Mouse (Mus musculus): ENCODE measurements around the gene Gdf3. TPM values are rescaled to one million over a fixed set of nuclear protein-coding genes. Genes with fewer than 3 reads are reported as not detected.

Gdf3 gene
- polyA plus RNA-seq, 1 experiment, result 0.21 TPM

DNA sequence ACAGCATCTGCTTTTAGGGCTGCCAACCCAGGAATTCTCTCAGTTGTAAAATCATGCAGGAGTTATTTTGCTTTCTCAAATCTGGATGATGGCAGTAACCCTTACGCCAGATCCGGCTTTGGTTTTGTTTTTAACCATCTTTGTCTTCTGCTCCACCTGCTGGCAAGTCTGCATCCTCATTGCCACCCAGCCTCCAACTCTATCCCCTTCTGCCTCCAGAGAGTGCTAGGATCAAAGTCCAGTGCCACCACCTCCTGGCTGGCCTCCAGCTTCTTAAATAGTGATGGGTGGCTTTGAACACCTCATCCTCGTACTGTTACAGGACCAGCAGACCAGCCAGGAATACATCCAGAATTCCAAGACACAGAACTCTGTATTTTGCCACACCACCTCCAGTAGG lies 26.8 kb upstream of the Gdf3 start:
- H3K4me1 ChIP-seq (ENCODE audit: control insufficient read depth, insufficient read depth, low read length), result no peaks in the 10 kb centered on the region
- no peak overlapping the region for H3K4me3 ChIP-seq (replicated peaks; ENCODE audit: insufficient read depth, low read depth, low read length)
- H3K27ac ChIP-seq (ENCODE audit: insufficient read depth, low read length), result no peak overlapping the region
- TF ChIP-seq CTCF (IDR thresholded peaks at IDR 0.05; ENCODE audit: borderline replicate concordance, insufficient read depth, low read depth, low read length), result no peak
- TF ChIP-seq POLR2A (IDR thresholded peaks at IDR 0.05; ENCODE audit: borderline replicate concordance, insufficient read depth, low read length), result no peak
- no peaks in the 10 kb centered on the region for H3K27me3 ChIP-seq (ENCODE audit: control insufficient read depth, insufficient read depth, low read length)
- 53% methylated on average over 3 of the region's 3 CpGs for WGBS
- DNase-seq, result no peak

DNA sequence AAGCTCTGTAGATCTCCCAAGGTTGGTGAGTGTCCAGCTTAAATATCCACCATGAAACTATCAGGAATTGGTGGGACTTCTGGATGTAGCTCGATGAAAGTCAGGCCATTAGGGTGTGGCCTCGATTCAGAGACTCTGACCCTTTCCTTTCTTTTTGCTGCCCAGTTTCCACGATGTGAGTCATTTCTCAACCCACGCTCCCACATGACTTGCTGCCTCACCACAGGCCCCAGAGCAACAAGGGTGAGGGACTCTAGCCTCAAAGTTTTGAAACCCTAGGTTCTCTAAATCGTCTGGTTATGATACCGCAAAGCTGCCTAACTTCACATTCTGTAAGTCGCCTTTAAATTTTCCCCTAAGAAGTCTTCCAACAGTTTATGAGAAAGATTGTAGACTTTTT lies 25.4 kb upstream of the Gdf3 start:
- Histone ChIP-seq H3K4me3 (replicated peaks; ENCODE audit: insufficient read depth, low read depth, low read length) (no peak overlapping the region), H3K4me1 (ENCODE audit: control insufficient read depth, insufficient read depth, low read length) (no peaks in the 10 kb centered on the region), H3K27ac (ENCODE audit: insufficient read depth, low read length) (no peak overlapping the region), H3K27me3 (ENCODE audit: control insufficient read depth, insufficient read depth, low read length) (no peaks in the 10 kb centered on the region)
- DNase-seq, result no peak
- TF ChIP-seq CTCF (IDR thresholded peaks at IDR 0.05; ENCODE audit: borderline replicate concordance, insufficient read depth, low read depth, low read length) (no peak), POLR2A (IDR thresholded peaks at IDR 0.05; ENCODE audit: borderline replicate concordance, insufficient read depth, low read length) (no peak)
- 88% methylated on average over 7 of the region's 7 CpGs for WGBS

DNA sequence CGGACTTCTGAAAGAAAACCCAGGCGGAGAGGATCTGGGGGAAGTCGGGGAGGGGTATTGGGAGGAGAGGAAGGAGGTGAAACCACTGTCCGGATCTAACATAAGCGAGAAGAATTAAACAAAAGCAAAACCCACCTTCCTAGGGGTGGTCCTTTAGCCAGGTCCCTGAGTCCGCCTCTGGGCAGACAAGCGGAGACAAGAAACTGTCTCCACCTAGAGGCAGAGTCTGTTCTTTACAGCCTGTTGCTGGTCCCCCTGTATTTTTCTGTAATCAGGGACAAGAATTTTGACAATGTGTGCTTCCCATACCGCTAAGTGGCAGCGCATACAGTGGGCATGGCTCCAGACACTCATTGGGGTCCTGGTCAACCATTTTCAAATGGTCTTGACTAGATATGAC lies 23.5 kb upstream of the Gdf3 start:
- H3K4me1 ChIP-seq (ENCODE audit: control insufficient read depth, insufficient read depth, low read length), result no peaks in the 10 kb centered on the region
- WGBS, result 44% methylated on average over 9 of the region's 9 CpGs
- no peak overlapping the region for H3K27ac ChIP-seq (ENCODE audit: insufficient read depth, low read length)
- H3K4me3 ChIP-seq (replicated peaks; ENCODE audit: insufficient read depth, low read depth, low read length), result no peak overlapping the region
- no peak for TF ChIP-seq POLR2A (IDR thresholded peaks at IDR 0.05; ENCODE audit: borderline replicate concordance, insufficient read depth, low read length)
- TF ChIP-seq CTCF (IDR thresholded peaks at IDR 0.05; ENCODE audit: borderline replicate concordance, insufficient read depth, low read depth, low read length), result peak; percentile 20; the same call in 1 of the 2 replicates
- no peak for DNase-seq
- H3K27me3 ChIP-seq (ENCODE audit: control insufficient read depth, insufficient read depth, low read length), result no peaks in the 10 kb centered on the region

DNA sequence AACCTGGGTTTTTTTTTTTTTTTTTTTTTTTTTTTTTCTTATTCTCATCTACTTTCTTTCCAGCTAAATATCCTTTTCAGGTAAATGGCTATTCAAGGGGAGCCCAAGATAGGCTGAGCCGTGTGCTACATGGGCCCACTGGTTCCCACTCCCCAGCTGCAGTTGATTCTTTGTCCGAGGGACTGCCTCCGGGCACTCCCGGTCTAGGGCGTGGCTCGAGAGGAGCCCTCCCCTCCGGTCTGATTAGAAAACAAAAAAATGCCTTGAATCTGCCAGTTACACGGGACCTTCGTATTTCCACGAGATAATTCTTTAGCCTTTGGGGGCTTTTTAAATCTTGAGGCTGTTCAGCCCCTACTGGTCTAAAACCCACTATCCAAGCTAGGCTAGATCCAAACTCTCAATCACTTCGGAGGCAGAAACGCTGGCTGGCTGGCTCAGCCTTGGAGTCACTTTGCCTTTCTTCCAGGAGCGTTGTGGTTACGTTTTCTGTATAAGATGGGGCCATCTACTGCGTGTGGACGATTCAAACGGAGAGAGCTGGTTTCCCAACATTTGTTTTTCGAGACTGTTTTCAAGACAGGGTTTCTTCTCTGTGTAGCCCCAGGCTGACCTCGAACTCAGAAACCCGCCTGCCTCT lies 17.7 kb upstream of the Gdf3 start:
- 47% methylated on average over 20 of the region's 20 CpGs for WGBS

DNA sequence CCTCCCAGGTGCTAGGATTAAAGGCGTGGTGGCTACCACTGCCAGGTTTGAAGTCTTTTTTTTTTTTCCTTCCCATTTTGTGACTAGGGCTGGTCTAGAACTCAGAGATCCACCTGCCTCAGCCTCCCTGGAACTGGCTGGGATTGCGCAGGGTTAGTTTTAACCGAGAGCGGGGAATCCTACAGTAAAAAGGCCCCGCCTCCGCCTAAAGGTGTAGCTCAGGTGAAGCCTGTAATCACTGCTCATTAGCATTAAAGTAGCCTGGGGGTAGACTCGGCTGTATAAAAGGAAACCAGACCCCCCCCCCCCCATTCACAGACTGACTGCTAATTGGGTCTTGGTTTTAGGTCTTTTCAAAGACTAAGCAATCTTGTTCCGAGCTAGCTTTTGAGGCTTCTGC lies 16.2 kb upstream of the Gdf3 start, which contains the start of gene Dppa3:
Gene Dppa3 (plus strand): TSS at position 301 of the 400 bp plus-strand sequence.
- Histone ChIP-seq H3K4me3 (replicated peaks; ENCODE audit: insufficient read depth, low read depth, low read length) (no peak within 1 kb of the TSS), H3K27ac (ENCODE audit: insufficient read depth, low read length) (no peak within 1 kb of the TSS), H3K27me3 (ENCODE audit: control insufficient read depth, insufficient read depth, low read length) (peaks cover 2% of the 10 kb centered on the region; the same call in 1 of the 2 replicates), H3K4me1 (ENCODE audit: control insufficient read depth, insufficient read depth, low read length) (no peaks in the 10 kb centered on the region)
- TF ChIP-seq CTCF (IDR thresholded peaks at IDR 0.05; ENCODE audit: borderline replicate concordance, insufficient read depth, low read depth, low read length), result no peak
- no peak for TF ChIP-seq POLR2A (IDR thresholded peaks at IDR 0.05; ENCODE audit: borderline replicate concordance, insufficient read depth, low read length)
- 91% methylated on average over 8 of the region's 8 CpGs for WGBS
- DNase-seq, result no peak

More for the DNA sequence above, 17.7 kb upstream of the Gdf3 start:
- H3K4me1 ChIP-seq (ENCODE audit: control insufficient read depth, insufficient read depth, low read length), result no peaks in the 10 kb centered on the region
- H3K27me3 ChIP-seq (ENCODE audit: control insufficient read depth, insufficient read depth, low read length), result peaks cover 2% of the 10 kb centered on the region; the same call in 1 of the 2 replicates
- DNase-seq, result no peak
- H3K27ac ChIP-seq (ENCODE audit: insufficient read depth, low read length), result no peak overlapping the region
- H3K4me3 ChIP-seq (replicated peaks; ENCODE audit: insufficient read depth, low read depth, low read length), result no peak overlapping the region
- no peak for TF ChIP-seq CTCF (IDR thresholded peaks at IDR 0.05; ENCODE audit: borderline replicate concordance, insufficient read depth, low read depth, low read length)
- no peak for TF ChIP-seq POLR2A (IDR thresholded peaks at IDR 0.05; ENCODE audit: borderline replicate concordance, insufficient read depth, low read length)

DNA sequence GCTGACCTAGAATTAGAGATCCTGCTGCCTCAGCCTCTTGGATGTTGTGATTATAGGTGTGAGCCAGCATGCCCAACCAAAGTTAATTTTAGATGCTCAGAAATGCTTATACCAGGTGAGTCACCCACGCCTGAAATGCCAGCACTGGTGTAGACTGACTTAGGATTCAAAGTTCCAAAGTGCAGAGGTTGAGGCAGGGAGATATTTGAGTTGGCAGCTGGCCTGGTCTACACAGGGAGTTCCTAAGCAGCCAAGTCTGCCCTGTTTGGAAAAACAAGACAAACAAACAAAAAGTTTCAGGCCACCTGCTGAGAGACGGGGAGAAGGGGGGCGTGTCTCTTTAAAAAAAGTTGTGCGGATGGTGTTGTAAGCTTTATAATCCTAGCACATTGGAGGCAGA lies 15.3 kb upstream of the Gdf3 start:
- no peak for TF ChIP-seq CTCF (IDR thresholded peaks at IDR 0.05; ENCODE audit: borderline replicate concordance, insufficient read depth, low read depth, low read length)
- TF ChIP-seq POLR2A (IDR thresholded peaks at IDR 0.05; ENCODE audit: borderline replicate concordance, insufficient read depth, low read length), result no peak
- peaks cover 2% of the 10 kb centered on the region; the same call in 1 of the 2 replicates for H3K27me3 ChIP-seq (ENCODE audit: control insufficient read depth, insufficient read depth, low read length)
- no peaks in the 10 kb centered on the region for H3K4me1 ChIP-seq (ENCODE audit: control insufficient read depth, insufficient read depth, low read length)
- H3K27ac ChIP-seq (ENCODE audit: insufficient read depth, low read length), result no peak overlapping the region
- WGBS, result 57% methylated on average over 4 of the region's 4 CpGs
- H3K4me3 ChIP-seq (replicated peaks; ENCODE audit: insufficient read depth, low read depth, low read length), result no peak overlapping the region
- DNase-seq, result no peak

DNA sequence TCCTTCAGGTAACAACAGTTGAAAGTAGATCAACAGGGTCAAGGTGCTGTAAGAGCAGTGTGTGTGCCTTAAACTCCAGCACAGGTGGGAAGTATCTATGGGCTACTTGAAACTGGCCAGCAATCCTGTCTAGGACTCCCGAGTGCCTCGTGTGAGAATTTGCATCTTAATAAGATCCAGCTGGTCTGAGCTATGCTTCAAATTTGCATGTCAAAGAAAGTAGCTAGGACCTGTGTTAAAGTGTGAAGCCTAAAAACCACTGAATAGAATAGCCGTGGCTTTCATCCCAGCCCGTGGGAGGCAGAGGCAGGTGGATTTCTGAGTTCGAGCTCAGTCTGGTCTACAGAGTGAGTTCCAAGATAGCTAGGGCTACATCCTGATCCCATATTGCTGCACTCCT lies 14.6 kb upstream of the Gdf3 start:
- no peak for TF ChIP-seq POLR2A (IDR thresholded peaks at IDR 0.05; ENCODE audit: borderline replicate concordance, insufficient read depth, low read length)
- no peak for TF ChIP-seq CTCF (IDR thresholded peaks at IDR 0.05; ENCODE audit: borderline replicate concordance, insufficient read depth, low read depth, low read length)
- no peaks in the 10 kb centered on the region for H3K4me1 ChIP-seq (ENCODE audit: control insufficient read depth, insufficient read depth, low read length)
- no peak for DNase-seq
- peaks cover 2% of the 10 kb centered on the region; the same call in 1 of the 2 replicates for H3K27me3 ChIP-seq (ENCODE audit: control insufficient read depth, insufficient read depth, low read length)
- H3K4me3 ChIP-seq (replicated peaks; ENCODE audit: insufficient read depth, low read depth, low read length), result no peak overlapping the region
- H3K27ac ChIP-seq (ENCODE audit: insufficient read depth, low read length), result no peak overlapping the region
- WGBS, result 19% methylated on average over 5 of the region's 5 CpGs

DNA sequence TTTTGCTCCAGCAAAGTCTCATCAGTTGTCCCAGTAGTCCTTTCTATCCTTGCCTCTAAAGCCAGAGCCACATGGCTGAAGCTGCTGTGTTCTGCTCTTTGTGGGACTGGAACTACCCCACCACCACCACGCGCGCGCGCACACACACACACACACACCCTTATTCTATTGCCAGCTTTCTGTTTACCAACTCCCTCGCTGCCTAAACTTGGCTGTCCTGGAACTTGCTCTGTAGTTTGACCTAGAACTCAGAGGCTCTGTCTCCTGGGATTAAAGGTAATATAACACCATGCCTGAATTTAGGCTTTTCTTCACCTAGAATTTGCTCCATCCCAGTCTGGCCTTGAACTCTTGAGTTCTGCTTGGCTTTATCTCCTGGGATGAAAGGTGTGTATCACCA lies 11.2 kb upstream of the Gdf3 start:
- no peak overlapping the region for H3K27ac ChIP-seq (ENCODE audit: insufficient read depth, low read length)
- TF ChIP-seq POLR2A (IDR thresholded peaks at IDR 0.05; ENCODE audit: borderline replicate concordance, insufficient read depth, low read length) (no peak), CTCF (IDR thresholded peaks at IDR 0.05; ENCODE audit: borderline replicate concordance, insufficient read depth, low read depth, low read length) (no peak)
- no peak for DNase-seq
- no peak overlapping the region for H3K4me3 ChIP-seq (replicated peaks; ENCODE audit: insufficient read depth, low read depth, low read length)
- H3K27me3 ChIP-seq (ENCODE audit: control insufficient read depth, insufficient read depth, low read length), result no peaks in the 10 kb centered on the region
- H3K4me1 ChIP-seq (ENCODE audit: control insufficient read depth, insufficient read depth, low read length), result no peaks in the 10 kb centered on the region
- WGBS, result 92% methylated on average over 6 of the region's 6 CpGs
